Mouse (Mus musculus) ovary, postnatal 14 days (tissue): Measurements from ENCODE around the gene Gstp3.
"Not testable (repeated sequence)": the region's sequence is repeated elsewhere in the genome, so short reads cannot be mapped to it uniquely, and the experiment has no call there.

Source experiments
- DNase-seq: peaks from one replicate; pipeline ENCODE4 v3.0.0; 2022; ENCODE audit warnings: low spot score

Gstp3 gene

DNA sequence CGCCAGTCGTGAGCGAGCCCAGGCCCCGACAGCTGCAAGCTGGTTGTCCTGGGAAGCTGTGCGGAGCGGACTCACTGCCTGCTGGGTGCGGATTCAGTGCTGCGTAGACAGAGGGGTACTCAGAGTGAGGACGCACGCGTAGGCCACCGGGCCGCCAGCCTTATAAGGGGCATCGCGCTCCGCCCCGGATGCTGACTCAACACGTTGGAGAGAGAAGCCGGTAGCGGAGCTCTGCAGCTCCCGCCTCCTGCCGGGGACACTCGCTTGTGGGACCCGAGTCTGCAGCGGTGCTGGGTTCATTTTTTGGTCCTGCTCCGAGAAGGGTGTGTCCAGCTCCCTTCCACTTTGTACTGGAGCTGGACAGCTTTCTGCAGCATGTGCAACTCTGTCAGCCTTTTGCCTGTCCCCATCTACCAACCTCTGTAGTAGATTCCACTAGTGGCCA lies 21.6 kb downstream of the Gstp3 start, which contains the start of gene Gstp1:
Gene Gstp1 (minus strand): TSS at position 198 of the 445 bp plus-strand sequence.
- DNase-seq, result peak; percentile 77

DNA sequence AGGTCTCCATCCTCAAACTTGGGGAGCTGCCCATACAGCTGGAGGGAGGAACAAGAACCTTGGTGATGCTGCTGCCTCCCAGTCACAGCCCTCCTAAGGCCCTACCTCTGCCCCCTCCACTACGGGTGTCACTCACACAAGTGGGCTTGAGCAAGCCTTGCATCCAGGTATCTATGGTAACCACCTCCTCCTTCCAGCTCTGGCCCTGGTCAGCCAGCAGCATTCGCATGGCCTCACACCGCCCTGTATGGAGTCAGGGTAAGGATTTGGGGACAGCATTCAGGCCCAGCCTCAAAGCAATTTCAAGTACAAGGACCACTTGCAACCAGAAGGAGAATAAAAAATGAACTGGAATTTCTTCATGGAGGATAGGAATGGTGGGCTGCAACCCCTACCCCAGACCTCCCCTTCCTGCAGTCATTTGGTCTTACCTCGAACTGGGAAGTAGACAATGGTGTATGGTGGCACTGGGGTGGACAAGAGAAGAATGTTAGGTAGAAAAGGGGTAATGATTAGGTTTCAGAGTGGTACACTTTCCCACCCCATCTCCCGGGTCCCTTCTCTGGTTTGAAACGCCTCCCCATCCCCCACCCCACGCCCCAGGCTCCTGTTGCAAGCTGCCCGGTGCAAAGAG lies 22.1 kb downstream of the Gstp3 start:
- not testable (repeated sequence) for DNase-seq

DNA sequence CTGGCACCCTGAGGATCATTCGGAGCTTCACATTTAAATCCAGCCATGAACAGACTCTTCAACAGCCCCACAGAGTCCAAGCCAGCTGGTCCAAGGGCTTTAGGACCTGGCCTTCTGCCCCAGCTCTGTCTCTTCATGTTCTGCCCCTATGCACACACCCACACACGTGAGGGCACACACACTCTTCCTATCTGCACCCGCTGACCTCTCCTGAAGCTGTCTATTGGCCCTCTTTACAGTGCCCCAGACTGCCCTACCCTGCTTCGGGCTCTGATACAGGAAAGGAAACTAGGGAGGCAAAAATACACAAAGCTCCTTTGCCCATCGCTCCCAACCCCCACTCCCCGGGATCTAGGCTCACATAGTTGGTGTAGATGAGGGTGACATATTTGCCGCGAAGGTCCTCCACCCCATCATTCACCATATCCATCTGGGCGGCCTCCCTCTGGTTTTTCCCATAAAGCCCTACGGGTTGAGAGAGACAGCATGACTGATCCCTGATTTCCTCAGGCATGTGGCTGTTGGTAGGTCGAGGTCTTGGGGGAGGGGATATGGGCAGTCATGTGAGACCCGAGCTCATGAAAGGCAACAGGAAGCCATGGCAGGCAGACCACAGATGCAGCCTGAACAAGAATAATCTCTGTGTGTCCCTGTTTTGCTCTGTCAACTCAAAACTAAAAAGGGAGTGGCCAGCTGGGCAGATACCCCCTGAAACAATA lies 22.9 kb downstream of the Gstp3 start:
- DNase-seq, result no peak

DNA sequence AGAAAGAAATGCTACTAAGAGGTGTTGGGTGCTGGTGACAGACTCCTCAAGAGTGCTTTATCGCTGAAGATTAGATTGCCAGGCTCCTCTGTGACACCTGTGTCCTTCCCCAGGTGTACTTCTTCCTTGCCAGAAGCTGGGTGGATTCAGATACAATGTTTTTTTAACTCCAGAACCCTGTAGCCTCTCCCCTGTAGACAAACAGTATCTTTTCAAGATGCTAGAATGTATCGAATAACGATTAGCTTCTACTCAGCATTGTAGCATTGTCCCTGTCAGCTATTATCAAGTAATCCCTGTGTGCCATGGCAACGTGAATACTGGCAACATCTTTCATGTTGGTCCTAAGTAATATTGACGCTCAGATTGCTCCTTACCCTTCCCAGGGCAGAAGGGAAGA lies 25.6 kb downstream of the Gstp3 start:
- no peak for DNase-seq

DNA sequence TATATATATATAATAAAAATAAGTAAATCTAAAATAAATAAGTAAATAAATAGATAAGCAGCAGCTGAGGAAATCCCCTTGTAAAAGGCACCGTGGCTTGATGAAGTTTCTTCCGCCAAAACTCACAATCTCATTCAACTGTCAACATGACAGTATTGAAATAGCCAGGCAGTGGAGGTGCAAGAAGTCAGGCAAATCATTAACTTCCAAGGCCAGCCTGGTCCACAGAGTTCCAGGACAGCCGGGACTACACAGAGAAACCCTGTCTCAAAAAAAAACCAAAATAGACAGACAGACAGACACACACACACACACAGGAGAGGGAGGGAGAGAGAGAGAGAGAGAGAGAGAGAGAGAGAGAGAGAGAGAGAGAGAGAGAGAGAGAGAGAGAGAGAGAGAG lies 26.1 kb downstream of the Gstp3 start:
- DNase-seq, result no peak

DNA sequence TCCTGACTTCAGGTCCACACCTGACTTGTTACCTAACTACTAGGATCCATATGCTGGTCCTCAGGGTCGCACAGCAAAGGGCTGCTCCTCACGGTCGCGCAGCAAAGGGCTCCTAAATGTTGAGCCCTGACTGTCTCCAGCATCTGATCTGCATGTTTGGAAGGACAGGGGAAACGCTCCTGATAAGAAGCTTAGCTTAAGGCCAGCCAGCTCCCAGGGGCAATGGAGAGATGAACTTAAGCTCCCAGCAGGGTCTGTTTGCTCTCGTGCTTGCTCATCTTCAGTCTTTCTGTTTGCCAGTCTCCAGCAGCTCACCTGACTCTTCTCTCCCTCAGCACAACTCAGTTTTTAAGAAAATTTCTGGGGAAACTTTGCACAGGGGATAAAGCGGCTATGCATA lies 26.7 kb downstream of the Gstp3 start:
- DNase-seq, result no peak

DNA sequence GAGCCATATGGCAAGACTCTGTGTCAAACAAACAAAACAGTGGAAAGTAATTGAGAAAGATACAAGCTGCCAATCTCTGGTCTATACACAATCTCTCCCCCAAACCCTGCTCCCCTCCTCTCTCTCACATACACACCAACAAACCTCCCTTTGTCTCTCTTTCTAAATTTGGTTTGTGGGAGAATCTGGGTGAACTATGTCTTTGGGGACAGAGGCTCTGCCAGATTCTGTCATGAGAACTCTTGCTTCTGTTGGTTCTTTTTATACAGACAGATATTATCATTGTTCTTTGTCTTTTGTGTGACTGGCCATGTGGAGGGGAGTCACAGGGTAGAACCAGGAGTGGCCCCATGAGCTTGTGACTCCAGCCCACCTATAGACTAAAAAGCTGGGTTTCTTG lies 31.8 kb downstream of the Gstp3 start:
- no peak for DNase-seq

DNA sequence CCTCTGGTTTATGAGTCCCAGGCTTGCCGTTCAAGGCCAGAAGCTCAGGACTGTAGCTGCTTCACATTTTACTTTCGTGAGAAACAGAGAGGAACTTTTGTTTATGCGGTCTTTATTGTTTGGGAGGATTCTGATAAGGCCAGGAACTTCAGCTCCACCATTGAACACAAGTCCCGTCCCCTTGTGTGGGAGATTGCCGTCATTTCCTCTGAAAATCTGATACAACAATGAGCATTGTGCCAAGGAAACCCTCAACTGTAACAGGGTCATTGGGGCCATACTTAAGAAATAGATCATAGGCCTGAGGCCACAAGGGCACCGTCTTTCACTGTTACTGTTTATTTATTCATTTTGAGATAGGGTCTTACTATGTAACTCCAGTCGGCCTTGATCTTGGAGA lies 36.2 kb downstream of the Gstp3 start:
- no peak for DNase-seq

DNA sequence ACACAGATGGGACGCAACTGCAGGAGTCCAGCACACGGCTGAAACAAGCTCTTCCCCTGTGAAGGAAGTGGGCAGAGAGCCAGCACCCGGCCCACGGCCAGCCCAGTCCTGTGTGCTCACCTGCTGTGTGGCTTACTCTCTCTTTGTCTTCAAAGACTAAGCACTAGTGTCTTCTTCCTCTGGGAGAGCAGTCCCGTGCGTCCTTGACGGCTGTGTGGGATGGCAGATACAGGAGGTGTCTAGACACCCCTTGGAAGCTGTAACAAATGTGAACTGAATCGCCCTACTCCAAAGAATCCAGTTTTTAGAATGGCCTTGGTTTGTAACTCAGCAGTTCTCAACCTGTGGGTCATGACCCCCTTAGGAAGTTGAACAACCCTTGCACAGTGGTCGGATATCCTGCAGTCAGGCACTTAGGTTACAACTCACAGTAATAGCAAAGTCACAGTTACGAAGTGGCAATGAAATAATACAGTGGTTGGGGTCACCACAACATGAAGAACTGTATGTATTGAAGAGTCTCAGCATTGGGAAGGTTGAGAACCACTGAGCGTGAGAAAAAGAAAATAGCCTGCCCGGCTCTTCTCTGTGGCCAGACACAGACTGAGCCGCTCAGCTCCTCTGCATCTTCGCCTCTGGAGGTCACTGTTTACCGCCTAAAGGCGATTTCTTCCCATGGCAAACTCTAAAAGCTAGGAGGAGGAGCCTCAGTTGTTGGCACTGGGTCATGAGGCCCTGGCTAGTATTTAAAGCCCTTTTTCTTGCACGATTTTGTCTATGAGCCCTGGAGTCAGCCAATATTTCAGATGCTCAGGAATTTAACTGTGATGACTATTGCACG lies 40.4 kb downstream of the Gstp3 start:
- DNase-seq, result peak; percentile 77

DNA sequence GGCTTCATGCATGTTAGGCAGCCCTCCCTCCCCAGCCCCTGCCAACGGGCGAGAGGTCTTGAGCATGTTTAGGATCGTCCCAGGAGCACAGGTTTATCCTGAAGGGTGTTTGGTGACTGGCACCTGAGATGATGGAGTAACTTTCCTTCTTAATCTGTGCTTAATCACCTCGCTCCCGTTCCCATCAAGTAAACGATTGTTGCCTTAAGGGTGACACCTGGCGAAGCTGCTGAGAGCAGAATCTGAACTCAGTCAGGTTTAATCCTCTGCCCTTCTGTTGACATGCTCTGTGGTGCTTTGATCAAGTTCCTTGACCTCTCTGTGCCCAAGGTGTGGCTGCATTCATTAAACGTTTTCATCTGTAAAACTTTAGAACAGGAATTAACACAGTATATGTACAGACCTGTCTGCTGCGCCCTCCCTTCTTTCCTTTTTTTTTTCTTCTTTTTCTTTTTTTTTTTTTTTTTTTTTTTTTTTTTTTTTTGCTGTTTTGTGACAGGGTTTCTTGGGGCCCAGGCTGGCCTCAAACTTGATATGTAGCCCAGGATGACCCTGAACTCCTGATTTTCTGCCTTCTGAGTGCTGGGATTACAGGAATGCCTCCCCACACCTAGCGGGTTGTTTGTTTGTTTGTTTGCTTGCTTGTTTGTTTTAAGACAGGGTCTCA lies 41.3 kb downstream of the Gstp3 start:
- no peak for DNase-seq

DNA sequence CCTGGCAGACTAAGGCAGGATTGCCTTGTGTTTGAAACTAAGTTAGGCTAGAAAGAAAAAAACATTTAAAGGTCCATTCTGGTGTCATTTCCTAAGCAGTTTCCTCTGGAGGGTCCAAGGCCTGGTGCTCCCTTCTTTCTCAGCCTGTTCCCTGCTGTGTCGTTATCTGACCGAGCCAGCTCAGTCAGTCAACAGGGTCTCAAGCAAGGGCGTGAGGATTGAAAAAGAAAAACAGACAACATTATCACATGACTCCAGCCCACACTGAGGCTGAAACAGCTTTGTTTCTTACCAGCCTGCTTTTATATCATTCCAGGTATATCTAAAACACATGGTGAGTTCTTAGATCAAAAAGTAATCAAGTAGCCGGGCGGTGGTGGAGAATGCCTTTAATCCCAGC lies 43.7 kb downstream of the Gstp3 start:
- DNase-seq, result no peak

DNA sequence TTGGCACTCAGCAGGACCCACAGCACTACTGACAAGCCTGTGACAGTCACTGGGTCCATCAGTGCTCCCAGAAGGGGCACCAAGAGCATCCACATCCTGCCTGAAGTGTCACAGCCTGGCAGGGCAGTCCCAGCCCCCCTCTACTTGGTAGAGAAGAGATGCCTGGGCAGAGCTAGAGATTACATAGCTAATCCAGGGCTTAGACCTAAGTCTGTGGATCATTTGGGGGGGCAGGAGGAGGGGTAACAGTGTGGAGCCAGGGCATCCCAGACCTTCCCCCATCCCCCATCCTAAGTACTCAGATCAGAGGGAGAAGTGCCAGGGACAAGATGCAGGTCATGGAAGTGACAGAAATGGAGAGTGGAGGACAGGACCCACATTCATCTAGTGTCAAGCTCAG lies 44.6 kb downstream of the Gstp3 start:
- no peak for DNase-seq

DNA sequence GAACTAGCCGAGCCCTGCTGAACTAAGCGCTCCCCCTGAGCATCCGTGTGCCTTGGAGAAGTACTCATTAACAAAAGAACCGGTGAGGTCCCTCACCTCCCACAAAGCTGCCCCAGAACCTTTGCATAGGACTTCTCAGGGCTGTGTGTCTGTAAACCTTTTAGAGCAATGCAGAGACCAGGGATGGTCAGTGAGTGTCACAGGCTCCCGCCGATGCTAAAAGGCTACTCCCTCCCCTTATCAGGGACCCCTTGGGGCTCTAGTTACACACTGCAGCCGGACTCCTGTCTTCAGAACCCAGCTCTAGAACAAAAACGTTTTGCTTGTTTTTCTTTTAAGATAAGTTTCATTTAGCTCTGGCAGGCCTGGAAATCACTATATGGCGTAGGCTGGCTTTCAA lies 46.3 kb downstream of the Gstp3 start:
- no peak for DNase-seq

DNA sequence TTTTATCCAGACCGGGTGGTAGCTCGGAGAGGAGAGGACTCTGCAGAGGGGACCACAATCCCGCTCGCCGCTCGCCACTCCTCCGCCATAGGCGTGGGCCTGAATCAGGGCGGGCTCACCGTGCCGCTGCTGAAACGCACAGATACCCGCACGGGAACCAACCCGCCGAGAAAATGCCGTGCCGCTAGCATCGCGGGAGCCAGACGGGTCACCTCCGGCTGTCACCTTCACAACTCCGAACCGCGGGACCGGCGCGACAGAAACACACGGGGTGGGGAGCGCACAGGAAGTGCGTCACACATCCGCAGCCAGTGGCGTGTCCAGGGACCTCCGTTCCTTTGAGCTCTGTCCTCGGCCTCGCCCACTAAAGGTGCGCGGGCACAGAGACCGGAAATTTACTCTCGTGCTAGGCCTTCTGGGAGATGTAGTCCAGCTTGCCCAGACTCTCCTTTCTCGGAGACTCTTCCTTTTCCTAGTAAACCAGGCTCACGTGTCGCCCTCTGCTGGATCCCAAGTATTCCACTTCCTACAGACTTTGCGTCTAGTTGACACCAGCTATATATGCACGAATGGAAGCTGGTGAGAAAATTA lies 46.8 kb downstream of the Gstp3 start, which contains the start of gene Ndufv1:
Gene Ndufv1 (minus strand): TSS at position 375 of the 591 bp plus-strand sequence.
- DNase-seq, result peak; percentile 88

DNA sequence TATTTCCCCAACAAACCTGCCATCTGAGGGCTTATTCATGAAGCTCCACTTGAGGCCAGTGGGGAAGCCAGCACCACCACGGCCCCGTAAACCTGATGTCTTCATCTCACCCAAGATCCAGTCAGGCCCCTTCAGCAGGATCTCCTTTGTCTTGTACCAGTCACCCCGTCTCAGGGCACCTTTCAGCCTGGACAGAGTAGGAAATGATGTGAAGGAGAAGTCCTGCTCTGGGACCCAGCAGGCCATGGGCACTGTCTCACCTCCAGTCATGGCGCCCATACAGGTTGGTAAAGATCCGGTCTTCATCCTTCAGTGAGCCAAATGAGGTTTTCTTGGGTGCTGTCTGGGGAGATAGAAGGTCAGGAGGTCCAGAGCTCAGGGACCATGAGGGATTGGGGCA lies 48.3 kb downstream of the Gstp3 start:
- DNase-seq, result no peak
